Mouse (Mus musculus) embryonic facial prominence, embryonic 12.5 days (tissue): ENCODE results near the gene Sis. TPM values are rescaled to one million over a fixed set of nuclear protein-coding genes. Genes with fewer than 3 reads are reported as not detected.

Source experiments
- ATAC-seq: fragments of 200-750 bp; cut with Nextera tagmentation; 2 replicates; pipeline ENCODE4 v1.8.0; 2017; ENCODE audit not compliant: insufficient number of reproducible peaks, insufficient read depth, low FRiP score, low TSS enrichment
- H3K27ac ChIP-seq: fragments of 300-500 bp; sonication (generic); 2 replicates; pipeline ENCODE4 v1.5.1; 2016; ENCODE audit warnings: mild to moderate bottlenecking
- H3K27me3 ChIP-seq: fragments of 300-500 bp; sonication (generic); 2 replicates; pipeline ENCODE4 v1.6.1; 2016; ENCODE audit warnings: mild to moderate bottlenecking, moderate library complexity
- H3K36me3 ChIP-seq: fragments of 300-500 bp; sonication (generic); 2 replicates; pipeline ENCODE4 v1.6.1; 2016; ENCODE audit warnings: mild to moderate bottlenecking
- H3K4me1 ChIP-seq: fragments of 300-500 bp; sonication (generic); 2 replicates; pipeline ENCODE4 v1.6.1; 2016
- H3K4me2 ChIP-seq: fragments of 300-500 bp; sonication (generic); replicated peaks from 2 replicates; pipeline ENCODE4 v1.6.1; 2016; ENCODE audit warnings: mild to moderate bottlenecking, moderate library complexity
- H3K4me3 ChIP-seq: fragments of 300-500 bp; sonication (generic); 2 replicates; pipeline ENCODE4 v1.5.1; 2016; ENCODE audit warnings: mild to moderate bottlenecking
- H3K9ac ChIP-seq: fragments of 300-500 bp; sonication (generic); 2 replicates; pipeline ENCODE4 v1.6.1; 2016; ENCODE audit warnings: mild to moderate bottlenecking, moderate library complexity
- H3K9me3 ChIP-seq: fragments of 300-500 bp; sonication (generic); 2 replicates; pipeline ENCODE4 v1.6.1; 2016; ENCODE audit warnings: mild to moderate bottlenecking, moderate library complexity
- WGBS: fragments of 180-500 bp; shearing (Covaris S2); methylation state at CpG from one replicate; pipeline ENCODE4 v1.1.7; 2016; 5-methylcytosine and 5-hydroxymethylcytosine counted together
- polyA plus RNA-seq: library from polyadenylated mRNA; unstranded; fragments of >200 nt; fragmentation: Nextera tagmentation; extraction: Ambion mirVana; gene quantifications from 2 replicates; pipeline ENCODE4 v1.2.1, GENCODE M21; 2016

Sis gene
- polyA plus RNA-seq = 0.12 TPM in 1 of 2 replicates, not detected in the other

- Histone ChIP-seq H3K27ac (no peak within 1 kb of the TSS), H3K9me3 (no peaks in the 10 kb centered on the region), H3K27me3 (no peaks in the 10 kb centered on the region), H3K4me1 (no peaks in the 10 kb centered on the region), H3K4me2 (no peak within 1 kb of the TSS), H3K36me3 (no peaks in the 10 kb centered on the region), H3K9ac (no peak within 1 kb of the TSS), H3K4me3 (no peak within 1 kb of the TSS)
- no peak for ATAC-seq
Measured at GRCm38 (mm10) chr3:72967675-72968074, at the start of gene Sis. TSS of gene Sis (minus strand) at chr3:72967863.

GRCm38 (mm10) chr3:73006045-73006444 is 38.4 kb upstream of the Sis start:
- H3K36me3 ChIP-seq = no peaks in the 10 kb centered on the region
- no peaks in the 10 kb centered on the region for H3K27me3 ChIP-seq
- WGBS = 4% methylated on average over 6 of the region's 6 CpGs
- H3K4me2 ChIP-seq = no peak overlapping the region
- no peak overlapping the region for H3K27ac ChIP-seq
- no peak overlapping the region for H3K4me3 ChIP-seq
- no peaks in the 10 kb centered on the region for H3K4me1 ChIP-seq
- no peaks in the 10 kb centered on the region for H3K9me3 ChIP-seq
- no peak for ATAC-seq
- H3K9ac ChIP-seq = no peak overlapping the region

DNA sequence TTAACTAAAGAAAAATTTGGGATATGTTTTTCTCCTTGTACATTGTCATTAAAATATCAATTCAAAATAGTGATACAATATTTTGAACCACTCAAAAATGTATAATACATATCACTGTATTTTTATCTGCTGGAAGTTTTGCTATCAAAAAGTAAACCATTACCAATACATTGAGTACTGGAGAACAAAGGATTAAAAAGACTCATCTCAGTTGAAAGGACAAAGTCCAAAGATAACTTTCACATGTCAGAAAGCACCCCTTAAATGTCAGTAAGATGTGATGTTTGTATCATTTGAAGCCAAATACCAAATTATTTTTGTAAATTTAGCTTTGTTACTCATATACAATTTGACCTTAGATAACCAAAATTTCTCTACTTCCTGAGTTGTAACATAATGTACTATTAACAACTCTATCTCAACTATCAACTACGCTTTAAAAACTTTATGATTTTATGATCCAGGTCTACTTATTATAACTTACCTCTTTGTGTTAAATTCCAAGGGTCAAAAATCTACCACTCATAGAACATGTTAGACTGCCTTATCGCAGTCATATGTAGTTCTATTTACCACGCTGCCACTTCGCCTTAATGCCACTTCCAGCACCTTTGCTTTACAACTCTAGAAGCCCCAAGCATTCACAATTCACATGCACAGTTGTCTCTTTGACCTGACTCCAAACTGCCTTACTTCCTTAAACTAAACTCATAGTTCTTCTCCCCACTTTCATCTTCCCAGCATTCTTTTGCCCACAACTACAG is 35.5 kb upstream of the Sis start:
- 94% methylated on average over 4 of the region's 4 CpGs for WGBS
- H3K4me1 ChIP-seq = no peaks in the 10 kb centered on the region
- H3K9me3 ChIP-seq = no peaks in the 10 kb centered on the region
- no peaks in the 10 kb centered on the region for H3K27me3 ChIP-seq
- H3K27ac ChIP-seq = no peak overlapping the region
- no peak overlapping the region for H3K4me2 ChIP-seq
- no peak for ATAC-seq
- no peaks in the 10 kb centered on the region for H3K36me3 ChIP-seq
- H3K9ac ChIP-seq = no peak overlapping the region
- no peak overlapping the region for H3K4me3 ChIP-seq

DNA sequence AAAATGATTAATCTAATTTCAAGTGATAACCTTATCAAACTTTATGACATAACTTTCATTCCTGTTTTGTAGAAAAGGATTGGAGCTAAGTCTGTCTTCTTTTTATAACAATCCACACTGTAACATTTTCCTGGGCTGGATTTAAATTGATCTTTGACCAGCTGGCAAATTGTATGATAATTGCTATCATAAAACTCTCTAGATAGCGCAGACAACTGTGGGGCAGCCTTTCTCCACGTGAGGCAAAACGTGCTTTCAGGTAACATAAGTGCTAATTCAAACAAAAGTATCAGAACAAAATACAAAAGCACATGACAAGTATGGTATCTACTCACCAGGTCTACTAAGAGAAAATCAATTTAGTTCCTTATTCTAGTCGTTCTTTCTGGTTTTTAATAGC is 29.9 kb upstream of the Sis start:
- ATAC-seq = no peak
- Histone ChIP-seq H3K4me2 (no peak overlapping the region), H3K27me3 (no peaks in the 10 kb centered on the region), H3K27ac (no peak overlapping the region), H3K4me1 (no peaks in the 10 kb centered on the region), H3K36me3 (no peaks in the 10 kb centered on the region), H3K9me3 (no peaks in the 10 kb centered on the region), H3K4me3 (no peak overlapping the region), H3K9ac (no peak overlapping the region)
- 82% methylated on average over 4 of the region's 4 CpGs for WGBS

DNA sequence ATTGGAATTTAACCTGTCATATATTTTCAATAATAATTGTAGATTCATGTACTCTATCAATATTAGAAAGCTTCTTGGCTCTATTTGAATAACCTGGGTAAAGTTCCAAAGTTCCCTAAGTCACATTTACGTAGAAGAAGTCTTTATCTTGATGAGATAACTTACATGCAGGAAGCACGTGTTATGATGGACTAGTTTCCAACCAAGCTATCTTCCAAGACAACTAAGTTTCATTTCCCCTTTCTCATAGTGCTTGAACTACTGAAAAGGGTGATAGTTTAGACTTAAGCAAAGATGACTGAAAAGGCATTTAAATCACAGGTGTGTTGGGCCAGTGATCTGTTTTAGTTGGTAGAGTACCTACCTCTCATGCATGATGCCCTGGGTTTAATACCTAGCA is 23.3 kb upstream of the Sis start:
- no peaks in the 10 kb centered on the region for H3K36me3 ChIP-seq
- H3K4me2 ChIP-seq = no peak overlapping the region
- 85% methylated on average over 2 of the region's 2 CpGs for WGBS
- no peaks in the 10 kb centered on the region for H3K4me1 ChIP-seq
- H3K9me3 ChIP-seq = no peaks in the 10 kb centered on the region
- no peak overlapping the region for H3K4me3 ChIP-seq
- H3K27ac ChIP-seq = no peak overlapping the region
- no peaks in the 10 kb centered on the region for H3K27me3 ChIP-seq
- no peak for ATAC-seq
- H3K9ac ChIP-seq = no peak overlapping the region

DNA sequence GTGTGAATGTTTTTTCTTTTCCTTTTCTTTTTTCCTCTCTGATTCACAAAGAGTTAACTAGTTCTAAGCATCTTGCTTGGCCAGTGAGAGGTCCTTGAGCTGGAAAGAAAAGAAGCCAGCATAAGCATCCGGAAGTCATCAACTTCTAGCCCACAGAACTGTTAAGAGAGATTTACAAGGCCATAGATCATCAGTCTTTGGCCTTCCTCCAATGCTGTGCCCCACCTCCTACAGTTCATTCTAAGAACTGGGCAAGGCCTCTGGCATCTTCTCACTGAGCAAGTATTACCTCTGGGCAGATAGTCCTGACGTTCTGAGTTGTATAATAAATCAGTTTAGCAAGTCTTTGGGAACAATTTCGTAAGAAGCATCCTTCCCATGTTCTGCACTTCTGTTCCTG is 8.9 kb upstream of the Sis start:
- no peak for ATAC-seq
- H3K4me1 ChIP-seq = no peaks in the 10 kb centered on the region
- H3K36me3 ChIP-seq = no peaks in the 10 kb centered on the region
- no peaks in the 10 kb centered on the region for H3K9me3 ChIP-seq
- H3K9ac ChIP-seq = no peak overlapping the region
- whole genome bisulfite sequencing = 68% methylated on average over 3 of the region's 3 CpGs
- no peaks in the 10 kb centered on the region for H3K27me3 ChIP-seq
- H3K4me2 ChIP-seq = no peak overlapping the region
- H3K4me3 ChIP-seq = no peak overlapping the region
- no peak overlapping the region for H3K27ac ChIP-seq

GRCm38 (mm10) chr3:72918919-72919526 is 48.6 kb downstream of the Sis start:
- Histone ChIP-seq H3K9me3 (no peaks in the 10 kb centered on the region), H3K27me3 (no peaks in the 10 kb centered on the region), H3K27ac (no peak overlapping the region), H3K4me1 (no peaks in the 10 kb centered on the region), H3K9ac (no peak overlapping the region), H3K36me3 (no peaks in the 10 kb centered on the region), H3K4me2 (no peak overlapping the region), H3K4me3 (no peak overlapping the region)
- no peak for ATAC-seq
- WGBS = 80% methylated on average over 4 of the region's 4 CpGs

DNA sequence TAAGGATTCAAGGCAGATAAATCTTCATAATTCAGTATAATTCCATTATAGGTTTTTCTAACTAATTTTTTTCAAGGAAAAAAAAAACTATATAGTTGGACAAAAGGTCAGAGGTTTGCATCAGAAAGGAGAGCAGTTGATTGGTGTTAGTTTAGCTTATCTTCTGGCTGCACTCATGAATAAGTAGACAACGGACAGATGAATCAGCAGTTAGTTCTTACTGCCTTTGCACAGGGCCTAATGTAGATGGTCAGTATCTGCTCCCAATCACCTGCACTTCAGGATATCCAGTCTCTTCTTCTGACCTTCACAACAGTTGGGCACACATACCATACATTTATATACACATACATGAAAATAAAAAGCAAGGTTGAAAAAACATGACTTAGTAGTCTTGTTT is 85.2 kb downstream of the Sis start:
- H3K9me3 ChIP-seq = no peaks in the 10 kb centered on the region
- no peaks in the 10 kb centered on the region for H3K27me3 ChIP-seq
- no peaks in the 10 kb centered on the region for H3K36me3 ChIP-seq
- no peak overlapping the region for H3K4me3 ChIP-seq
- no peak for ATAC-seq
- no peak overlapping the region for H3K9ac ChIP-seq
- no peak overlapping the region for H3K4me2 ChIP-seq
- H3K27ac ChIP-seq = no peak overlapping the region
- no peaks in the 10 kb centered on the region for H3K4me1 ChIP-seq
- 94% methylated on average over 1 of the region's 1 CpGs for WGBS

DNA sequence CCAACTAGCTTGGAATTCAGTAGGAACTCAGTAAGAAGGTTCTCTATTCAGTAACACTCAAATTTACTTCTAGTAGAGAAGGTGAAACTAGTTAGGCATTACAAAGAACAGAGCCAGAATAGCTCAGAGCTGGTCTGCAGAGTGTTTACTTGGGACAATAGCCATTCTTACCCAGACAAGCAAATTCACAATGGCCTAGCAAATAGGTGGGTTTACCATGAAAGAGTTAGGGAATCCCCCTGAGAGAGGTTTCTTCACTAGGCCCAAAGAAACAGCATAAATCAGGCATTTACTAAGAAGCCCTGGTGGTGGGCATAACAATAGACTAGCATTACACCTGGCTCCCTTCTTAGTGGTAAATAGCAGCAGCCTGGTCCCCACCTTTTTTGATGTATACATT is 99.5 kb downstream of the Sis start:
- no peaks in the 10 kb centered on the region for H3K27me3 ChIP-seq
- no peak overlapping the region for H3K4me3 ChIP-seq
- H3K4me1 ChIP-seq = no peaks in the 10 kb centered on the region
- H3K4me2 ChIP-seq = no peak overlapping the region
- no peak for ATAC-seq
- H3K36me3 ChIP-seq = no peaks in the 10 kb centered on the region
- no peak overlapping the region for H3K9ac ChIP-seq
- H3K9me3 ChIP-seq = no peaks in the 10 kb centered on the region
- no peak overlapping the region for H3K27ac ChIP-seq

DNA sequence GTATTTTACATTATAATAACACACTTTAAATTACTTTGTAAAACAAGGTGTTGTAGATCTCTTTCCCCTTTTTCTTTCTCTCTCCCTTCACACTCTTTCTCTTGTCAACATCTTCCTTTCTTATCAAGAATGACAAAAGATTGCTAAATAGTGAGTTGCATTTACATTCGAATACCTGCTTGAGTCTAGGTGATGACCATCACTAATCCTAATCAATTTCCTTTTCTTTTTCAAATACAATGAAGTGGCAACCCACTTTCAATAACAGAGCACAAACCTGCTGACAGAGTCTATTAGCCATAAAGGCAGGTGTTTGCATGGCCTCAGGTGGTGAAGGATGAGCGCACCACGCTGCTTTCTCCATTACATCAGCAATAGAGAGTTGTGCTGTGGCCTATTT is 108.9 kb downstream of the Sis start:
- Histone ChIP-seq H3K9me3 (no peaks in the 10 kb centered on the region), H3K9ac (no peak overlapping the region), H3K4me3 (no peak overlapping the region), H3K27ac (no peak overlapping the region), H3K4me1 (no peaks in the 10 kb centered on the region), H3K27me3 (no peaks in the 10 kb centered on the region), H3K4me2 (no peak overlapping the region), H3K36me3 (no peaks in the 10 kb centered on the region)
- WGBS = 78% methylated on average over 3 of the region's 3 CpGs
- ATAC-seq = no peak

GRCm38 (mm10) chr3:72855405-72855804 is 112.3 kb downstream of the Sis start:
- H3K9ac ChIP-seq = no peak overlapping the region
- no peak overlapping the region for H3K27ac ChIP-seq
- ATAC-seq = no peak
- WGBS = 73% methylated on average over 1 of the region's 1 CpGs
- no peaks in the 10 kb centered on the region for H3K36me3 ChIP-seq
- H3K4me2 ChIP-seq = no peak overlapping the region
- no peaks in the 10 kb centered on the region for H3K27me3 ChIP-seq
- H3K4me1 ChIP-seq = no peaks in the 10 kb centered on the region
- H3K4me3 ChIP-seq = no peak overlapping the region
- H3K9me3 ChIP-seq = no peaks in the 10 kb centered on the region

- H3K4me2 ChIP-seq = no peak overlapping the region
- H3K27ac ChIP-seq = no peak overlapping the region
- H3K27me3 ChIP-seq = no peaks in the 10 kb centered on the region
- H3K36me3 ChIP-seq = no peaks in the 10 kb centered on the region
- 54% methylated on average over 2 of the region's 2 CpGs for WGBS
- no peak for ATAC-seq
- H3K9ac ChIP-seq = no peak overlapping the region
- no peaks in the 10 kb centered on the region for H3K4me1 ChIP-seq
- H3K4me3 ChIP-seq = no peak overlapping the region
- no peaks in the 10 kb centered on the region for H3K9me3 ChIP-seq
Measured at GRCm38 (mm10) chr3:72840641-72841040, 127.0 kb downstream of the Sis start.
